Mouse (Mus musculus) central nervous system, embryonic 14 days (tissue): ENCODE data around the gene Stx8. TPM values are rescaled to one million over a fixed set of nuclear protein-coding genes. Genes with fewer than 3 reads are reported as not detected.

Source experiments
- polyA plus RNA-seq: library from polyadenylated mRNA; depleted of rRNA; stranded (reverse); fragments of >200 nt; gene quantifications from 2 replicates; pipeline ENCODE4 v1.2.3, GENCODE M21; 2012; rRNA removed

Stx8 gene
- polyA plus RNA-seq, result 28.3 and 30.5 TPM in 2 replicates

GRCm38 (mm10) chr11:67965905-67966878, at the start of gene Stx8:
Gene Stx8 (plus strand): TSS chr11:67966193.

GRCm38 (mm10) chr11:67921827-67922754, 43.9 kb upstream of the Stx8 start, which contains the start of gene Usp43:
Gene Usp43 (minus strand): TSS chr11:67922153.

DNA sequence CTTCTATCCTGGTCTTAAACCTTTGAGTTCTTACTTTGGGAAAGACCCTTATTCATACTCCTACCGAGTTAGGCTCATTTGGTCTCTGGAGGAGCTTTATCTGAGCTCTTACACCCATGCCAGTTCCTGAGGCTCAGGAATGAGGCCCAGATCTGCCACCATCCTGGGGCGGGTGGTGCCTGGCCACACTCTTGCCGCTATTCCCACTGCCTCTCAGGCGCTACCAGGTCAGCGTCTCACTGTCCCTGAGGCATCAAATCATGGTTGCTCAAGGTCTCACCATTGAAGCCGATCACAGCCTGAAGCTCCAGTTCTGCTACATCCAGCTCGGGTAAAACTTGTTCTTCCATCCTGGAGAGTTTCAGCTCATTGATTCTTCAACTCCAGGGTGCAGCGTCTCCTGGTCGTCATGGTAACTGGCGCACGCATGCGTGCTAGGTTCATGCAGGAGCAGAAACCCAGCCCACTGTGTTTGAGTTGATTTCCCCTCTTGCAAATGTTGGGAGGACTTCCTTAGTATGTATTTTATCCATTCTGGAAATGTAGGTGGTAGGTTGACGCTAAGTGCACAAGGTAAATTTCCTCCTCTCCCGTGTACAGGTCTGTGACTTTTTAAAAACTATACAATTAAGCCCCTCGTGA, 630 bp upstream of the Stx8 start, which contains the start of gene Cfap52:
Gene Cfap52, minus strand, starts transcription at position 410 of the 642 bp plus-strand sequence.

Other genes starting within 250 kb of the Stx8 start
- gene Glp2r, start 195.0 kb upstream of the Stx8 start, polyA plus RNA-seq, result 0.01 and 0.04 TPM in 2 replicates
- 0.06 TPM in 1 of 2 replicates, not detected in the other for gene Gsg1l2, start 191.6 kb upstream of the Stx8 start, polyA plus RNA-seq
- gene Dhrs7c, start 168.0 kb upstream of the Stx8 start, polyA plus RNA-seq, result 2.0 TPM in 1 of 2 replicates, not detected in the other
- 1.1 and 1.2 TPM in 2 replicates for gene Usp43, start 44.0 kb upstream of the Stx8 start, polyA plus RNA-seq
- gene Cfap52, start 542 bp upstream of the Stx8 start, polyA plus RNA-seq, result 2.5 TPM in 2 replicates